Mouse (Mus musculus) hindbrain, embryonic 14.5 days (tissue): ENCODE measurements around the gene Heg1. TPM values are rescaled to one million over a fixed set of nuclear protein-coding genes. Genes with fewer than 3 reads are reported as not detected.

Experiments
- ATAC-seq: fragments of 200-750 bp; cut with Nextera tagmentation; 2 replicates; pipeline ENCODE4 v1.8.0; 2017; ENCODE audit warnings: moderate number of reproducible peaks, mild to moderate bottlenecking, moderate TSS enrichment, moderate library complexity; ENCODE audit not compliant: low FRiP score
- DNase-seq: peaks from one replicate; pipeline ENCODE4 v3.0.0-alpha.2; 2015; ENCODE audit warnings: low spot score
- H3K27ac ChIP-seq: fragments of 300-500 bp; sonication (generic); 2 replicates; pipeline ENCODE4 v1.5.1; 2014; ENCODE audit warnings: mild to moderate bottlenecking, moderate library complexity
- H3K27me3 ChIP-seq: fragments of 300-500 bp; sonication (generic); 2 replicates; pipeline ENCODE4 v1.6.1; 2014; ENCODE audit warnings: mild to moderate bottlenecking, low read length, mixed read lengths; ENCODE audit not compliant: control insufficient read depth, insufficient read depth
- H3K36me3 ChIP-seq: fragments of 300-500 bp; sonication (generic); replicated peaks from 2 replicates; pipeline ENCODE4 v1.6.1; 2014; ENCODE audit not compliant: control insufficient read depth, insufficient read depth
- H3K4me1 ChIP-seq: fragments of 300-500 bp; sonication (generic); replicated peaks from 2 replicates; pipeline ENCODE4 v1.6.1; 2014; ENCODE audit warnings: antibody characterized with exemption, low read length, mixed read lengths; ENCODE audit not compliant: control insufficient read depth, insufficient read depth
- H3K4me2 ChIP-seq: fragments of 300-500 bp; sonication (generic); replicated peaks from 2 replicates; pipeline ENCODE4 v1.6.1; 2014; ENCODE audit warnings: mild to moderate bottlenecking, moderate library complexity
- H3K4me3 ChIP-seq: fragments of 300-500 bp; sonication (generic); replicated peaks from 2 replicates; pipeline ENCODE4 v1.5.1; 2014; ENCODE audit warnings: mild to moderate bottlenecking, low read length
- H3K9ac ChIP-seq: fragments of 300-500 bp; sonication (generic); 2 replicates; pipeline ENCODE4 v1.6.1; 2014
- H3K9me3 ChIP-seq: fragments of 300-500 bp; sonication (generic); 2 replicates; pipeline ENCODE4 v1.6.1; 2016; ENCODE audit warnings: low read length; ENCODE audit not compliant: control insufficient read depth
- WGBS: fragments of 180-500 bp; shearing (Covaris S2); extraction: QIAGEN DNeasy Blood & Tissue Kit; methylation state at CpG from one replicate; pipeline ENCODE4 v1.1.7; 2014; 5-methylcytosine and 5-hydroxymethylcytosine counted together
- polyA plus RNA-seq: library from polyadenylated mRNA; unstranded; fragments of >200 nt; fragmentation: Nextera tagmentation; extraction: Ambion mirVana; gene quantifications from 2 replicates; pipeline ENCODE4 v1.2.1, GENCODE M21; 2014

Gene Heg1
- polyA plus RNA-seq, 1 experiment from 2014 or later: 10.7 TPM

GRCm38 (mm10) chr16:33796756-33797155 is 112.6 kb downstream of the Heg1 start:
- Histone ChIP-seq H3K9ac (no peak overlapping the region), H3K9me3 (no peaks in the 10 kb centered on the region), H3K4me2 (no peak overlapping the region), H3K36me3 (no peaks in the 10 kb centered on the region), H3K4me1 (no peaks in the 10 kb centered on the region), H3K27ac (no peak overlapping the region), H3K4me3 (no peak overlapping the region), H3K27me3 (no peaks in the 10 kb centered on the region)
- no peak for DNase-seq
- ATAC-seq: no peak
- WGBS: 87% methylated on average over 3 of the region's 3 CpGs

- ATAC-seq: no peak
- Histone ChIP-seq H3K9me3 (no peaks in the 10 kb centered on the region), H3K27ac (no peak overlapping the region), H3K4me1 (no peaks in the 10 kb centered on the region), H3K36me3 (no peaks in the 10 kb centered on the region), H3K4me2 (no peak overlapping the region), H3K27me3 (no peaks in the 10 kb centered on the region), H3K9ac (no peak overlapping the region), H3K4me3 (no peak overlapping the region)
- DNase-seq: peak; percentile 56
- 46% methylated on average over 5 of the region's 5 CpGs for WGBS
These were observed 113.7 kb downstream of the Heg1 start for GRCm38 (mm10) chr16:33797860-33798259.

- H3K36me3 ChIP-seq: no peaks in the 10 kb centered on the region
- H3K9ac ChIP-seq: no peak overlapping the region
- DNase-seq (no peak), ATAC-seq (no peak)
- H3K9me3 ChIP-seq: no peaks in the 10 kb centered on the region
- H3K27me3 ChIP-seq: no peaks in the 10 kb centered on the region
- no peak overlapping the region for H3K27ac ChIP-seq
- no peak overlapping the region for H3K4me3 ChIP-seq
- H3K4me2 ChIP-seq: no peak overlapping the region
- no peaks in the 10 kb centered on the region for H3K4me1 ChIP-seq
- 70% methylated on average over 3 of the region's 3 CpGs for WGBS
These were observed 125.8 kb downstream of the Heg1 start for GRCm38 (mm10) chr16:33810002-33810401.

- no peak overlapping the region for H3K4me2 ChIP-seq
- H3K27ac ChIP-seq: no peak overlapping the region
- DNase-seq (no peak), ATAC-seq (no peak)
- H3K9ac ChIP-seq: no peak overlapping the region
- no peaks in the 10 kb centered on the region for H3K4me1 ChIP-seq
- 0 out of 2 replicates have a peak, but pooled peaks cover 10% of the 10 kb centered on the region for H3K27me3 ChIP-seq
- no peak overlapping the region for H3K4me3 ChIP-seq
- WGBS: 92% methylated on average over 7 of the region's 7 CpGs
- no peaks in the 10 kb centered on the region for H3K9me3 ChIP-seq
- H3K36me3 ChIP-seq: no peaks in the 10 kb centered on the region
These were observed 134.4 kb downstream of the Heg1 start for GRCm38 (mm10) chr16:33818413-33819165.

GRCm38 (mm10) chr16:33820269-33821178 is 136.4 kb downstream of the Heg1 start:
- Histone ChIP-seq H3K36me3 (no peaks in the 10 kb centered on the region), H3K4me3 (no peak overlapping the region), H3K9me3 (no peaks in the 10 kb centered on the region), H3K4me2 (no peak overlapping the region), H3K27me3 (0 out of 2 replicates have a peak, but pooled peaks cover 10% of the 10 kb centered on the region), H3K9ac (no peak overlapping the region), H3K27ac (no peak overlapping the region), H3K4me1 (no peaks in the 10 kb centered on the region)
- DNase-seq: peak; percentile 96
- 22% methylated on average over 17 of the region's 17 CpGs for whole genome bisulfite sequencing
- ATAC-seq: no peak; the same call in 1 of the 2 replicates

Other genes starting within 250 kb of the Heg1 start
- gene Slc12a8, start 167.0 kb upstream of the Heg1 start, polyA plus RNA-seq: 0.75 and 1.1 TPM in 2 replicates
- gene Muc13, start 109.7 kb downstream of the Heg1 start, polyA plus RNA-seq: not detected in 2 replicates
- 27.1 and 27.2 TPM in 2 replicates for gene Itgb5, start 145.3 kb downstream of the Heg1 start, polyA plus RNA-seq